Mouse (Mus musculus) heart, adult 2 months (tissue): Measurements from ENCODE around the gene Slc52a3.

ENCODE experiments used
- CTCF ChIP-seq: fragments of 200-600 bp; IDR thresholded peaks from 2 replicates; pipeline ENCODE4 v1.8.1; 2022; ENCODE audit warnings: antibody characterized with exemption, mild to moderate bottlenecking, moderate library complexity
- EP300 ChIP-seq: fragments of 200-500 bp; IDR thresholded peaks from 2 replicates; pipeline ENCODE4 v1.6.1; 2011; ENCODE audit warnings: low read depth, low read length, control low read depth; ENCODE audit not compliant: insufficient read depth
- POLR2A ChIP-seq: fragments of 200-500 bp; IDR thresholded peaks from 2 replicates; pipeline ENCODE4 v1.6.1; 2011; ENCODE audit warnings: mild to moderate bottlenecking, low read depth, low read length, control low read depth; ENCODE audit not compliant: insufficient read depth

DNA sequence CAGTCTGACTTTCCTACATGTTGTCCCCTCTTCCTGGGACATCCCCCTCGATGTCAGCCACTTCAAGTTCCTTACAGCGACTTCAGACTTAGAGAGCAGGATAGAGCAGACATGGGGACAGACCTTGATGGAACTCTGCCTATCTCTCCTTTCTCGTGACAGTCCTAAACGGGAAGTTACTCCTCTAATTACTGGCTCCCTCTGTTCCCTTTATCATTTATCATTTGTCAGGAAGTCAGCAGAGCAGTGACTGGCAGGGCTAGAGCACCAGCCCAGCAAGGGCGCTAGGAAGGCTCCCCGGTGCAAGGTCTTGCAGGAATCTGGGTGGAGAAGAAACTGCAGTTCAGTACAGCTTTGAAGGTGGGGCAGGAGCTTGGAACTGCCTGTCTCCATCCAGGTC is 6.2 kb downstream of the Slc52a3 start:
- no peak for TF ChIP-seq CTCF
- no peak for TF ChIP-seq POLR2A
- TF ChIP-seq EP300, result no peak
